Mouse (Mus musculus): Measurements from ENCODE around the gene Ndufs3. TPM values are rescaled to one million over a fixed set of nuclear protein-coding genes. Genes with fewer than 3 reads are reported as not detected.

Ndufs3 gene
- total RNA-seq (2014; rRNA removed), result 186 TPM in 2 replicates
- 271 and 274 TPM in 2 replicates for polyA plus RNA-seq (2015; fragmentation: Nextera tagmentation; extraction: Ambion mirVana)

DNA sequence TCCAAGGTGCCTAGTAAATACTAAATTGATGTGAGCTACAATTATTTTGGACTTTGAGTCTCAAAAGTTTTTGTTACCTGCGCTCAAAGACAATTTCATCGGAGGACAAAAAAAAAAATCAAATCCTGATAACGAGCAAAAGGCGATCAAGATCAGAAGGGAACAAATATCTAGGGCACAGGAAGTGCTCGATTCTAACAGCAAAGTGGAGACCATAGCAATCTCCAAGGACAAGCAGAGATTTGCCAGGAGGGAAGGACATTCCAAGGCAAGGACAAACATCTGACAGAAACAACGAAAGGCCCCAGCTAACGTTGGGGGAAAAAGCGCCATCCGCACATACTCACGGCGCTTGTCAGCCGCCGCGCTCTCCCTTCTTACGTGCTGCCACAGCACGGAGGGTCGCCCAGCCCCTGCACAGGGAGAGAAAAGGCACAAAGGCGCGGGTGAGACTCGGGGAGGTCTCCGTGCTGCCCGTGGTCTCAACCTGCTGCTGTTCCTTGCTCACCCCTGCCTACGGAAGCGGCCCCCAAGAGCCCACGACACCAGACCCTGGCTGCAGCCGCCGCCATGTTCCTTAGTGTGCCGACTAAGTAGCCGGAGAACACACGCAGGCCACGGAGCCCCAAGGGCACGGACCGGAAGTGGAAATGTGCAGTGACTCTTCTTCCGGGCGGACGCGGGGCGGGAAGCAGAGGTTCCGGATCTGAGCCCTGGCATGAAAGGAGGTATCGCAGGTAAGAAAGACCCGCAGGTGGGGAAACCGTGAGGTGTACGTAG lies at the start of gene Ndufs3, which contains the start of gene Kbtbd4:
Gene Ndufs3, minus strand, starts transcription at position 752 of the 780 bp plus-strand sequence.
Gene Kbtbd4, plus strand, starts transcription at position 665 of the 780 bp plus-strand sequence.
- 0 out of 2 replicates have a peak, but pooled peaks have one; percentile 2 for TF ChIP-seq CTCF (IDR thresholded peaks at IDR 0.05; ENCODE audit: low read depth)

DNA sequence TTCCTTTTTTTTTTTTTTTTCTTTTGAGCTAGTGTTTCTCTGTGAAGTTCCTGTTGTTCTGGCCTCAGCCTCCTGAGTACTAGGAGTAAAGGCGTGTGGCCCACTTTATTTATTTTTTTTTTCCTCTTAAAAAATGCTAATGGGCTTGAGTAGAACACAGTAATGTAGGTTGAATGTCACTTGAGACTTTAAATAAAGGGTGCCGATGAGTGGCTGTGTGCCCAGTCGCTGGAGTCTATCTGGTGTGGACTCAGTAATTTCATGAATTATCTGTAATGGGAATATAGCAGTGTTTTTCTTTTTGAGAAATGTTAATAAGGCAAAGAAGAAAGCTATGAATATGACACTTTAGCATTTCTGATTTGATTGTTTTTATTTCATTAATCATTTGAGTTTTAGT lies 48.8 kb upstream of the Ndufs3 start:
- H3K27me3 ChIP-seq (ENCODE audit: insufficient read depth, low read length), result no peaks in the 10 kb centered on the region
- 45% methylated on average over 3 of the region's 3 CpGs for WGBS
- H3K36me3 ChIP-seq (ENCODE audit: insufficient read depth, low read length), result no peaks in the 10 kb centered on the region
- no peak overlapping the region for H3K27ac ChIP-seq
- no peak for TF ChIP-seq CTCF (IDR thresholded peaks at IDR 0.05; ENCODE audit: low read depth)
- no peaks in the 10 kb centered on the region for H3K9me3 ChIP-seq (ENCODE audit: low read length)
- no peak overlapping the region for H3K4me2 ChIP-seq (ENCODE audit: low read depth, low read length)
- no peak overlapping the region for H3K4me3 ChIP-seq (ENCODE audit: low read length)
- H3K9ac ChIP-seq (replicated peaks; ENCODE audit: low read length), result no peak overlapping the region
- ATAC-seq, result no peak
- H3K4me1 ChIP-seq (ENCODE audit: insufficient read depth, low read length), result no peaks in the 10 kb centered on the region
- no peak for DNase-seq (ENCODE audit: low spot score)

More for the DNA sequence above, at the start of gene Ndufs3, which contains the start of gene Kbtbd4:
- ATAC-seq (peak; percentile 95), DNase-seq (ENCODE audit: low spot score) (peak; percentile 96)
- under 1% methylated on average over 42 of the region's 43 CpGs for WGBS
- Histone ChIP-seq H3K4me3 (ENCODE audit: low read length) (peak within 1 kb of the TSS; percentile 80), H3K4me1 (ENCODE audit: insufficient read depth, low read length) (peaks cover 14% of the 10 kb centered on the region; the same call in 1 of the 2 replicates), H3K9ac (replicated peaks; ENCODE audit: low read length) (peak within 1 kb of the TSS; percentile 87), H3K9me3 (ENCODE audit: low read length) (no peaks in the 10 kb centered on the region), H3K27ac (peak within 1 kb of the TSS; percentile 97), H3K27me3 (ENCODE audit: insufficient read depth, low read length) (no peaks in the 10 kb centered on the region), H3K36me3 (ENCODE audit: insufficient read depth, low read length) (peaks cover 13% of the 10 kb centered on the region), H3K4me2 (ENCODE audit: low read depth, low read length) (peak within 1 kb of the TSS; percentile 74)

DNA sequence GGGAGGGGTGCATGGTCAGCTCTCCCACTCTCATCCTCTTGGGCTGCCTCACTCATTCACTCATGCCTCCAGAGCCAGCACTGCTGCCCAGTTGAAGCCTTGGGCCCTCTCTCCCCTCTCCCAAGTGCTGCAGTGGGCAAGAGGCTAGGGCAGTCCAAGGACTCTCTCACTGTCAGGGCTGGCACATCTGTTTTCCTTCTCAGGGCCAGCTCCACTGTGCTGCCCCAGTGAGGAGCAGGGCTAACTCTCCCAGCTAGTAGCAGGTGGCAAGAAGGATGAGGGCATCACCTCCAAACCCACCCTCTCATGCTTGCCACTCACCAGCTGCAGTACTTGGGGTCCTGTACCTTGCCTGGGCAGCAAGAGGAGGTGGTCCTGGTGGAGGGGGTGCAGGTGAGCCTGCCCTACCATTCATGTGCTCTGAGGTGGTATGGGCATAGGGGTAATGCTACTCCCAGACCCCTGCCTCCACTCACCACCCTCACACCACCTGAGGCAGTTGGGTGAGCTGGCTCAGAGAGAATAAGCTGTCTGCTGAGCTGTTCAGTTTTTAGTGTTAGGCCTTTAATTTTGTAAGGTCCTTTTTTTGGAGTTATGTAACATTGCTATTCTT lies 46.1 kb upstream of the Ndufs3 start:
- Histone ChIP-seq H3K4me1 (ENCODE audit: insufficient read depth, low read length) (no peaks in the 10 kb centered on the region), H3K27ac (no peak overlapping the region), H3K27me3 (ENCODE audit: insufficient read depth, low read length) (no peaks in the 10 kb centered on the region), H3K4me2 (ENCODE audit: low read depth, low read length) (no peak overlapping the region), H3K9ac (replicated peaks; ENCODE audit: low read length) (no peak overlapping the region), H3K9me3 (ENCODE audit: low read length) (no peaks in the 10 kb centered on the region), H3K4me3 (ENCODE audit: low read length) (no peak overlapping the region), H3K36me3 (ENCODE audit: insufficient read depth, low read length) (no peaks in the 10 kb centered on the region)
- TF ChIP-seq CTCF (IDR thresholded peaks at IDR 0.05; ENCODE audit: low read depth), result no peak
- ATAC-seq, result 0 out of 2 replicates have a peak, but pooled peaks have one; percentile 35
- DNase-seq (ENCODE audit: low spot score), result no peak

DNA sequence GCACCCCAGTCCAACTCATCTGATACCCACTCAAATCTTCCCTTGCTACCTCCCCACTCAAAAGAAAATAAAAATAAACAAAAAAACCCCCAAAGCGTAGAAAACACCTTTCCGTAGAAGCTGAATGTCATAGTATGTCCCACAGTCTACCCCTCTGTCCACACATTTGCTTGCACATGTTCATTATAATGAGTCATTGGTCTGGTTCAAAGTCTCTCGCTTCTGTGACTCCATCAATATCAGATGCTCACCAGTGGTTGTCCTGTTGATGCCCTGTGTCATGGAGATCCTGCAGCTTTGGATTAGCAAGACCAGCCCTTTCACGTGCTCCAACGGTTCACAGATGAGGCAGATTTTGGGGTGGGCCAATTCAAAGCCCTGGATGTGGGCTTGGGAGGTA lies 45.5 kb upstream of the Ndufs3 start:
- 85% methylated on average over 5 of the region's 5 CpGs for WGBS

DNA sequence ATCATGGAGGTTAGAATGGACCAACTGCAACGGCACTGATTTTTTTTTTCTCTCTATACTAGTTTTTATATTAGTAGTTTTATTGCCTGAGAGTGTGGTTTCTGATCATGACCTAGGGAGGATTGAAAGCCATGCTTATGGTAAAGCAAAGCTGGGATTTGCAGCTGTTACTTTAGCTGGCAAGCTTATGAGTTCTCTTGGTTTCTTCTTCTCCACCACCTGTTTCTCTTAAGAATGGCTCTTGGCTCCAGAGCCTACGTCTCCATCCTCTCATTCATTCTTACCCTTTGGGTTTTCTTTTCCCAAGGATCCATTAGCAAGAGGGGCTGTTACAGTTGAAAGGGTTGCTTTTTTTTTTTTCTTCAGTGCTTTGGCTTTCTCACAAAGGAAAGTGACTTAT lies 37.1 kb upstream of the Ndufs3 start:
- WGBS, result 34% methylated on average over 2 of the region's 2 CpGs
- ATAC-seq, result no peak
- Histone ChIP-seq H3K9me3 (ENCODE audit: low read length) (no peaks in the 10 kb centered on the region), H3K36me3 (ENCODE audit: insufficient read depth, low read length) (no peaks in the 10 kb centered on the region), H3K4me1 (ENCODE audit: insufficient read depth, low read length) (peaks cover 14% of the 10 kb centered on the region), H3K27ac (no peak overlapping the region; the same call in 1 of the 2 replicates), H3K9ac (replicated peaks; ENCODE audit: low read length) (peak overlapping the region; percentile 97; the same call in 1 of the 2 replicates), H3K4me3 (ENCODE audit: low read length) (peak overlapping the region; percentile 99), H3K27me3 (ENCODE audit: insufficient read depth, low read length) (no peaks in the 10 kb centered on the region), H3K4me2 (ENCODE audit: low read depth, low read length) (peak overlapping the region; percentile 79)
- no peak for DNase-seq (ENCODE audit: low spot score)
- TF ChIP-seq CTCF (IDR thresholded peaks at IDR 0.05; ENCODE audit: low read depth), result no peak

More for the DNA sequence above, 45.5 kb upstream of the Ndufs3 start:
- ATAC-seq (0 out of 2 replicates have a peak, but pooled peaks have one; percentile 7), DNase-seq (ENCODE audit: low spot score) (no peak)
- H3K4me2 ChIP-seq (ENCODE audit: low read depth, low read length), result no peak overlapping the region
- H3K27ac ChIP-seq, result no peak overlapping the region
- H3K36me3 ChIP-seq (ENCODE audit: insufficient read depth, low read length), result no peaks in the 10 kb centered on the region
- no peak overlapping the region for H3K4me3 ChIP-seq (ENCODE audit: low read length)
- no peaks in the 10 kb centered on the region for H3K27me3 ChIP-seq (ENCODE audit: insufficient read depth, low read length)
- no peak for TF ChIP-seq CTCF (IDR thresholded peaks at IDR 0.05; ENCODE audit: low read depth)
- H3K9me3 ChIP-seq (ENCODE audit: low read length), result no peaks in the 10 kb centered on the region
- H3K4me1 ChIP-seq (ENCODE audit: insufficient read depth, low read length), result no peaks in the 10 kb centered on the region
- H3K9ac ChIP-seq (replicated peaks; ENCODE audit: low read length), result no peak overlapping the region

DNA sequence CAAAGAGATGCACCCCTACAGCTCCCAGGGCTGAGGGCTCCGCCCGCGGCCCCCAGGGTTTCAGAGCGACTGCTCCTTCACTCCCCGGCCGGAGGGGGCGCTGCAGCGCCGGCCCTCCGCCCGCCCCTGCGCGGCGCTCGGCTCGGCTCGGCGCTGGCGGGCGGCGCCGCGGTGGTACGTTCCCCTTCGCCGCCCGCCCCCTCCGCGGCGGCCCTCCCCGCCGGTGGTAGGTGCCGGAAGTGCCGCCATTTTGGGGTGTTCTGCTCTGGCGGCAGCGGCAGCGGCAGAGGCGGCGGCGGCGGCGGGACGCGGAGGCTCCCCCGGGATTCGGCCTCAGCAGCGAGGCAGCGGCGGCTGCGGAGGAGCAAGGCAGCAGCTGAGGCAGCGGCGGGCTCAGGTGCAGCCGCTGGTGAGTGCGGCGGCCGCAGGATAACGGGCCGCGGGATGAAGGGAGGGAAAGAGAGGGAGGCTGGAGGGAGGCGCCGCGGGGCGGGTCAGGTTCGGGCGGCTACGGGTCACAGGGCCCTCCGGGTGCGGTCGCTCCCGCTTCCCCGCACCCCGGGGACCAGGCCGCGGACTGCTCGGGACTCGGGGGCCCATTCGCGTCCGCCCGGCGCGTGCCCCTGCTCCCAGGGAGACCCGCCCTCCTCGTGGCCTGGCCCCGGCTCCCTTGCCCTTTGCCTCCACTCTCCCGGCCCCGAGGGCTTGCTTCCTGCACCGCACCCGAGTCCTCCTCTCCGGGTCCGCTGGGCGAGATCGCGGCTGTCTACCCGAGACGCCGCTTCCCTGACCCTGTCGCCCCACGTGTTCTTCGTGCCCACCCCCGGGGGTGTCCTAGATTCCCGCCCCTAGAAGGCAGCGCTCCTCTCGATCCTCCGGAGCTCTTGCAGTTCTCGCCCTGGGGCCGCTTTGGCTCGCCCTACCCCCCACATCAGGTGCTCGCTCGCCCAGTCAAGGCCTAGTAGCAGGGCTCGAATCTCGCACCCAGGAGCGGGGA lies 35.9 kb upstream of the Ndufs3 start, which contains the start of gene Celf1:
Gene Celf1, plus strand, starts transcription at position 150 of the 997 bp plus-strand sequence.
- H3K27me3 ChIP-seq (ENCODE audit: insufficient read depth, low read length), result no peaks in the 10 kb centered on the region
- under 1% methylated on average over 65 of the region's 113 CpGs for WGBS

More for the DNA sequence above, 35.9 kb upstream of the Ndufs3 start, which contains the start of gene Celf1:
- peak within 1 kb of the TSS; percentile 79 for H3K4me2 ChIP-seq (ENCODE audit: low read depth, low read length)
- DNase-seq (ENCODE audit: low spot score) (peak; percentile 97), ATAC-seq (peak; percentile 97)
- peak; percentile 55 for TF ChIP-seq CTCF (IDR thresholded peaks at IDR 0.05; ENCODE audit: low read depth)
- no peaks in the 10 kb centered on the region for H3K9me3 ChIP-seq (ENCODE audit: low read length)
- peaks cover 14% of the 10 kb centered on the region for H3K4me1 ChIP-seq (ENCODE audit: insufficient read depth, low read length)
- H3K4me3 ChIP-seq (ENCODE audit: low read length), result peak within 1 kb of the TSS; percentile 99
- H3K27ac ChIP-seq, result peak within 1 kb of the TSS; percentile 95
- no peaks in the 10 kb centered on the region for H3K36me3 ChIP-seq (ENCODE audit: insufficient read depth, low read length)
- peak within 1 kb of the TSS; percentile 97 for H3K9ac ChIP-seq (replicated peaks; ENCODE audit: low read length)
